Mouse (Mus musculus) layer of hippocampus, adult 2 months (tissue): ENCODE results near the gene Srp68. TPM values are rescaled to one million over a fixed set of nuclear protein-coding genes. Genes with fewer than 3 reads are reported as not detected.

ENCODE experiments used
- DNase-seq, 2 experiments: peaks; one replicate each; pipeline ENCODE4 v3.0.0; 2022; ENCODE audit warnings: low spot score in 2 of 2
- H3K27ac ChIP-seq: fragments of 200-600 bp; 2 replicates; pipeline ENCODE4 v1.8.1; 2022
- H3K4me3 ChIP-seq: fragments of 200-600 bp; 2 replicates; pipeline ENCODE4 v1.8.1; 2022; ENCODE audit warnings: mild to moderate bottlenecking
- CTCF ChIP-seq: fragments of 200-600 bp; conservative IDR thresholded peaks from 2 replicates; pipeline ENCODE4 v1.8.1; 2022; ENCODE audit warnings: antibody characterized with exemption, mild to moderate bottlenecking, moderate library complexity
- total RNA-seq, 2 experiments: library from RNA; stranded (reverse); gene quantifications; 2 replicates each; pipeline ENCODE4 v1.2.3; 2021

The Srp68 gene
- total RNA-seq, 2 experiments from 2014 or later, result 63.7 to 64.1 TPM

- H3K27ac ChIP-seq, result peak overlapping the region; percentile 93
- no peak for TF ChIP-seq CTCF
- H3K4me3 ChIP-seq, result peak overlapping the region; percentile 93
- no peak for DNase-seq
Observed at GRCm38 (mm10) chr11:116273469-116274044, 460 bp downstream of the Srp68 start.

- Histone ChIP-seq H3K4me3 (peak overlapping the region; percentile 93), H3K27ac (peak overlapping the region; percentile 93; the same call in 1 of the 2 replicates)
- no peak for DNase-seq
- TF ChIP-seq CTCF, result no peak
Observed at GRCm38 (mm10) chr11:116272589-116273468, 1.2 kb downstream of the Srp68 start.

GRCm38 (mm10) chr11:116269560-116269959 lies 4.5 kb downstream of the Srp68 start:
- TF ChIP-seq CTCF, result no peak
- no peak overlapping the region for H3K27ac ChIP-seq
- DNase-seq, result no peak
- no peak overlapping the region for H3K4me3 ChIP-seq

GRCm38 (mm10) chr11:116268313-116268712 lies 5.7 kb downstream of the Srp68 start:
- no peak overlapping the region for H3K27ac ChIP-seq
- no peak for DNase-seq
- no peak for TF ChIP-seq CTCF
- H3K4me3 ChIP-seq, result no peak overlapping the region

GRCm38 (mm10) chr11:116267637-116268036 lies 6.4 kb downstream of the Srp68 start:
- peak; percentile 56 for TF ChIP-seq CTCF
- no peak overlapping the region for H3K27ac ChIP-seq
- DNase-seq, result no peak
- H3K4me3 ChIP-seq, result no peak overlapping the region

GRCm38 (mm10) chr11:116265850-116266249 lies 8.2 kb downstream of the Srp68 start:
- no peak overlapping the region for H3K27ac ChIP-seq
- no peak for TF ChIP-seq CTCF
- H3K4me3 ChIP-seq, result no peak overlapping the region
- no peak for DNase-seq

GRCm38 (mm10) chr11:116265352-116265751 lies 8.7 kb downstream of the Srp68 start:
- H3K4me3 ChIP-seq, result no peak overlapping the region
- TF ChIP-seq CTCF, result no peak
- H3K27ac ChIP-seq, result no peak overlapping the region
- no peak for DNase-seq

- DNase-seq, result no peak
- TF ChIP-seq CTCF, result no peak
- H3K4me3 ChIP-seq, result no peak overlapping the region
- no peak overlapping the region for H3K27ac ChIP-seq
Observed at GRCm38 (mm10) chr11:116260259-116260658, 13.8 kb downstream of the Srp68 start.

GRCm38 (mm10) chr11:116259461-116259860 lies 14.6 kb downstream of the Srp68 start:
- Histone ChIP-seq H3K27ac (no peak overlapping the region), H3K4me3 (no peak overlapping the region)
- no peak for DNase-seq
- TF ChIP-seq CTCF, result no peak

GRCm38 (mm10) chr11:116255982-116256675 lies 17.9 kb downstream of the Srp68 start:
- Histone ChIP-seq H3K27ac (no peak overlapping the region), H3K4me3 (no peak overlapping the region)
- no peak for DNase-seq
- no peak for TF ChIP-seq CTCF

GRCm38 (mm10) chr11:116255090-116255981 lies 18.7 kb downstream of the Srp68 start:
- TF ChIP-seq CTCF, result no peak
- DNase-seq, result no peak
- Histone ChIP-seq H3K27ac (no peak overlapping the region), H3K4me3 (no peak overlapping the region)

- H3K4me3 ChIP-seq, result no peak overlapping the region
- H3K27ac ChIP-seq, result no peak overlapping the region
- DNase-seq, result no peak
- no peak for TF ChIP-seq CTCF
Observed at GRCm38 (mm10) chr11:116254627-116255026, 19.4 kb downstream of the Srp68 start.
